ENCODE assay signal across 35 mouse cellular contexts in the genomic region with DNA sequence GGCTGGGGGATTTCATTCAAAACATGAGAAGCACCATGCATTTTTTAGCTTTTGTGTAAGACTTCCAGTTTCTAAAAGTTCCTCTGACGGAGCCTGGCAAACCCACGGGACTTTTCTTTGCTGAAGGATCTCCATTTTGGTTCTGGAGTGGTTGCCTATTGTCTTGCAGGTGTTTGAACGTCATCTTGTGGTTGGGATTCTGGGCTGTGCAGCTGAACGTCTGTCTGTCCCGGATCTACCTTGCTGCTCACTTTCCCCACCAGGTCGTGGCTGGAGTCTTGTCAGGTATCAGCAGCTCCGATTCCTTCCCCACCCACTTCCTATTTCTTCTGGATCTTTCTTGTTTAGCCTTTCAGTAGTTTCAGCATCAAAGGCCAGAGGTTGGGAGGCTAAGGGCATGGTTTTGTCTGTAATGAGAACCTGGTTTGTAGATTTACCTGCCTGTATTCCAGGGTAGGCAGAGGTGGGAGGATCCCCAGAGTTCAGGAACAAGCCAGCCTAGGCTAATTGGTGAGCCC. TPM values are rescaled to one million over a fixed set of nuclear protein-coding genes. Genes with fewer than 3 reads are reported as not detected.
"Had no signal": no experiment of that assay in that cellular context is flagged by ENCODE, and none has a peak within 500 bp of the region (broad histone marks: within the 10 kb centered on the region; RNA-seq: fewer than 3 reads in every experiment).

No protein-coding gene starts in this region.

- H3K4me1 ChIP-seq: heart, embryonic 10.5 days; heart, embryonic 12.5 days; hindbrain, embryonic 10.5 days; hindbrain, embryonic 12.5 days; intestine, embryonic 15.5 days; limb, embryonic 13.5 days; limb, embryonic 15.5 days; liver, embryonic 13.5 days had no signal

- ATAC-seq: hindbrain, embryonic 16.5 days; inflammation-experienced regulatory T-cells, adult 6 months; intestine, embryonic 15.5 days; intestine, postnatal 0 days had no signal

- H3K27me3 ChIP-seq: heart, embryonic 12.5 days; hindbrain, embryonic 12.5 days; intestine, embryonic 15.5 days; limb, embryonic 13.5 days had no signal

- H3K9ac ChIP-seq: heart, embryonic 12.5 days; hindbrain, embryonic 12.5 days; hindbrain, embryonic 14.5 days; intestine, embryonic 15.5 days; limb, embryonic 13.5 days; limb, embryonic 15.5 days; liver, embryonic 13.5 days had no signal

- H3K27ac ChIP-seq: gastrocnemius, adult 2 months; heart, embryonic 10.5 days; hindbrain, embryonic 10.5 days; hindbrain, embryonic 12.5 days; hindbrain, embryonic 14.5 days; intestine, embryonic 15.5 days; layer of hippocampus, adult 2 months; left cerebral cortex, adult 2 months; limb, embryonic 13.5 days; limb, embryonic 15.5 days; liver, embryonic 13.5 days had no signal

- DNase-seq: gastrocnemius, adult 2 months; gastrocnemius, postnatal 10 days; gastrocnemius, postnatal 25 days; heart, adult 18-20 months; heart, postnatal 10 days; heart, postnatal 4 days; kidney, adult 18-20 months; kidney, postnatal 10 days; kidney, postnatal 25 days; kidney, postnatal 4 days; left cerebral cortex, postnatal 4 days; liver, embryonic 13.5 days had no signal

- H3K36me3 ChIP-seq: heart, embryonic 10.5 days; heart, embryonic 12.5 days; hindbrain, embryonic 10.5 days; hindbrain, embryonic 12.5 days; intestine, embryonic 15.5 days; limb, embryonic 13.5 days; limb, embryonic 15.5 days; liver, embryonic 13.5 days had no signal

- H3K4me2 ChIP-seq: heart, embryonic 12.5 days; hindbrain, embryonic 12.5 days; hindbrain, embryonic 14.5 days; intestine, embryonic 15.5 days; limb, embryonic 13.5 days; limb, embryonic 15.5 days; liver, embryonic 13.5 days had no signal

- H3K9me3 ChIP-seq: heart, embryonic 10.5 days; heart, embryonic 12.5 days; hindbrain, embryonic 10.5 days; hindbrain, embryonic 12.5 days; intestine, embryonic 15.5 days; limb, embryonic 13.5 days; limb, embryonic 15.5 days; liver, embryonic 13.5 days had no signal

- H3K4me3 ChIP-seq: gastrocnemius, adult 2 months; heart, embryonic 10.5 days; heart, embryonic 12.5 days; hindbrain, embryonic 10.5 days; hindbrain, embryonic 12.5 days; intestine, embryonic 15.5 days; layer of hippocampus, adult 2 months; left cerebral cortex, adult 2 months; limb, embryonic 13.5 days; limb, embryonic 15.5 days; liver, embryonic 13.5 days had no signal

RNA-seq across cellular contexts. Expression of gene G6pc, which starts 7.1 kb away (rescaled TPM):
- total RNA-seq: gastrocnemius, adult 2 months; gastrocnemius, postnatal 25 days; granulocyte monocyte progenitor cell, adult 5-6 weeks; heart, adult 18-20 months; heart, adult 8-10 months; heart, postnatal 10 days; heart, postnatal 25 days; heart, postnatal 4 days; layer of hippocampus, adult 2 months; layer of hippocampus, postnatal 10 days; layer of hippocampus, postnatal 25 days; left cerebral cortex, adult 2 months; left cerebral cortex, postnatal 10 days; left cerebral cortex, postnatal 4 days had no signal
- polyA plus RNA-seq: frontal cortex, adult 2 months; heart, embryonic 10.5 days; heart, embryonic 12.5 days; heart, embryonic 14.5 days; heart, embryonic 16.5 days; hindbrain, embryonic 10.5 days; hindbrain, embryonic 12.5 days; hindbrain, embryonic 14.5 days; hindbrain, embryonic 16.5 days; inflammation-experienced regulatory T-cells, adult 6 months; limb, embryonic 11.5 days; limb, embryonic 13.5 days; limb, embryonic 15.5 days; liver, embryonic 13.5 days had no signal

RNA-seq across cellular contexts. Expression of gene Aoc3, which starts 44.1 kb away (rescaled TPM):
- total RNA-seq: granulocyte monocyte progenitor cell, adult 5-6 weeks had no signal
- polyA plus RNA-seq: hindbrain, embryonic 10.5 days; hindbrain, embryonic 12.5 days; inflammation-experienced regulatory T-cells, adult 6 months; limb, embryonic 11.5 days had no signal

RNA-seq across cellular contexts. Expression of gene Gm27029, which starts 50.1 kb away (rescaled TPM):
- total RNA-seq: granulocyte monocyte progenitor cell, adult 5-6 weeks had no signal
